Comparison of ENCODE assay signal across 9 mouse cellular contexts in genomic region chr9:44417156-44417891, GRCm38 (mm10). TPM values are rescaled to one million over a fixed set of nuclear protein-coding genes. Genes with fewer than 3 reads are reported as not detected.
DNase-seq lines count a peak whose midpoint lies in the region; ATAC-seq and TF ChIP-seq lines count a peak whose summit lies in the region.
"Had no signal": no experiment of that assay in that cellular context is flagged by ENCODE, and none has a peak within 500 bp of the region (broad histone marks: within the 10 kb centered on the region; RNA-seq: fewer than 3 reads in every experiment).

No protein-coding gene starts in this region.

- H3K27me3 ChIP-seq in heart, embryonic 11.5 days (ENCODE audit: control insufficient read depth, insufficient read depth, low read length), result no peaks in the 10 kb centered on the region
- no peaks in the 10 kb centered on the region for H3K27me3 ChIP-seq in C2C12 (ENCODE audit: control insufficient read depth, insufficient read depth, insufficient read length)
- H3K27me3 ChIP-seq in erythroblast, embryonic 14.5 days (ENCODE audit: control insufficient read depth), result no peaks in the 10 kb centered on the region
- no peaks in the 10 kb centered on the region for H3K27me3 ChIP-seq in limb, embryonic 15.5 days

- H3K4me3 ChIP-seq in heart, embryonic 11.5 days (ENCODE audit: low read depth, low read length), result peak overlapping the region; percentile 70
- peak overlapping the region; percentile 83 for H3K4me3 ChIP-seq in C2C12 (ENCODE audit: insufficient read depth, poor library complexity, severe bottlenecking)
- peak overlapping the region; percentile 78 for H3K4me3 ChIP-seq in erythroblast, embryonic 14.5 days (replicated peaks)
- peak overlapping the region; percentile 84 for H3K4me3 ChIP-seq in limb, embryonic 15.5 days

- H3K4me2 ChIP-seq in heart, embryonic 11.5 days, result peak overlapping the region; percentile 94
- H3K4me2 ChIP-seq in limb, embryonic 15.5 days, result peak overlapping the region; percentile 88

- 8% methylated on average over 26 of the region's 26 CpGs for WGBS in heart, embryonic 11.5 days (ENCODE audit: insufficient replicate concordance)
- 7% methylated on average over 26 of the region's 26 CpGs for WGBS in limb, embryonic 15.5 days

- peak; percentile 69 for ATAC-seq in heart, embryonic 11.5 days (replicated peaks; ENCODE audit: insufficient number of reproducible peaks, low FRiP score, low TSS enrichment)
- ATAC-seq in limb, embryonic 15.5 days (ENCODE audit: insufficient number of reproducible peaks, low FRiP score, low TSS enrichment, low read depth), result peak; percentile 41; the same call in 1 of the 2 replicates

- H3K36me3 ChIP-seq in heart, embryonic 11.5 days (ENCODE audit: control insufficient read depth, insufficient read depth, low read length), result peaks cover 4% of the 10 kb centered on the region
- peaks cover 26% of the 10 kb centered on the region for H3K36me3 ChIP-seq in C2C12 (ENCODE audit: control insufficient read depth, insufficient read depth)
- H3K36me3 ChIP-seq in erythroblast, embryonic 14.5 days (ENCODE audit: control insufficient read depth), result peaks cover 40% of the 10 kb centered on the region
- peaks cover 26% of the 10 kb centered on the region for H3K36me3 ChIP-seq in limb, embryonic 15.5 days

- H3K9ac ChIP-seq in heart, embryonic 11.5 days (ENCODE audit: low read depth, low read length), result peak overlapping the region; percentile 80
- H3K9ac ChIP-seq in limb, embryonic 15.5 days, result peak overlapping the region; percentile 80

- peaks cover 10% of the 10 kb centered on the region for H3K79me2 ChIP-seq in C2C12 (ENCODE audit: control insufficient read depth, insufficient read depth)

- H3ac ChIP-seq in C2C12 (ENCODE audit: control insufficient read depth, insufficient read length, low read depth), result peak overlapping the region; percentile 57

- no peak for DNase-seq in heart, postnatal 4 days
- no peak for DNase-seq in right cerebral cortex, postnatal 4 days
- no peak for DNase-seq in adrenal gland, postnatal 14 days
- DNase-seq in kidney, postnatal 4 days, result no peak

- H3K9me3 ChIP-seq in heart, embryonic 11.5 days (replicated peaks; ENCODE audit: control insufficient read depth, low read length), result no peaks in the 10 kb centered on the region
- no peaks in the 10 kb centered on the region for H3K9me3 ChIP-seq in erythroblast, embryonic 14.5 days (ENCODE audit: control insufficient read depth, low read length)
- no peaks in the 10 kb centered on the region for H3K9me3 ChIP-seq in limb, embryonic 15.5 days

- peaks cover 4% of the 10 kb centered on the region for H3K79me3 ChIP-seq in C2C12 (ENCODE audit: low read depth)

- H3K27ac ChIP-seq in heart, embryonic 11.5 days (ENCODE audit: low read depth, low read length), result peak overlapping the region; percentile 54
- H3K27ac ChIP-seq in limb, embryonic 15.5 days, result peak overlapping the region; percentile 70

- peaks cover 5% of the 10 kb centered on the region for H3K4me1 ChIP-seq in heart, embryonic 11.5 days (ENCODE audit: control insufficient read depth, insufficient read depth, low read length)
- peaks cover 41% of the 10 kb centered on the region for H3K4me1 ChIP-seq in erythroblast, embryonic 14.5 days (ENCODE audit: control insufficient read depth)
- H3K4me1 ChIP-seq in limb, embryonic 15.5 days, result peaks cover 13% of the 10 kb centered on the region

- no peak for TF ChIP-seq CTCF in C2C12 (IDR thresholded peaks at IDR 0.05; ENCODE audit: control insufficient read depth, insufficient read depth, insufficient read length)

TF ChIP-seq in C2C12, 6 proteins besides CTCF, POLR2A, EP300 and RAD21:
- TF ChIP-seq FOSL1 (IDR thresholded peaks at IDR 0.05; ENCODE audit: insufficient read depth, low read length, poor library complexity, severe bottlenecking) (no peak), USF1 (IDR thresholded peaks at IDR 0.05; ENCODE audit: low read depth) (no peak), MAX (IDR thresholded peaks at IDR 0.05) (no peak), MYOG (IDR thresholded peaks at IDR 0.05; ENCODE audit: control insufficient read depth, extremely low read depth, insufficient read length) (no peak), CEBPB (IDR thresholded peaks at IDR 0.05; ENCODE audit: low read depth) (no peak), MYOD1 (IDR thresholded peaks at IDR 0.05; ENCODE audit: control insufficient read depth, insufficient read length, low read depth) (no peak)

RNA-seq across cellular contexts. Expression of gene Ccdc84, which starts 1.0 kb away (rescaled TPM):
- polyA plus RNA-seq in heart, embryonic 11.5 days (2014; fragmentation: Nextera tagmentation; extraction: Ambion mirVana), result 21.8 and 25.4 TPM in 2 replicates
- total RNA-seq in heart, postnatal 4 days (2021), result 10 to 100 TPM; 14.3 to 14.7 TPM
- 17.9 TPM for polyA plus RNA-seq in C2C12 (2012; fragmentation: generic; extraction: Trizol)
- 1.1 and 1.5 TPM in 2 replicates for polyA plus RNA-seq in erythroblast, embryonic 14.5 days (2012)
- polyA plus RNA-seq in limb, embryonic 15.5 days (2015; fragmentation: Nextera tagmentation; extraction: Ambion mirVana), result 24.3 and 26.0 TPM in 2 replicates
- total RNA-seq in adrenal gland, postnatal 14 days (2021), result 17.1 and 21.5 TPM in 2 replicates

RNA-seq across cellular contexts. Expression of gene Trappc4, which starts 9.9 kb away (rescaled TPM):
- polyA plus RNA-seq in heart, embryonic 11.5 days (2014; fragmentation: Nextera tagmentation; extraction: Ambion mirVana), result 76.8 and 79.1 TPM in 2 replicates
- total RNA-seq in heart, postnatal 4 days (2021), result 10 to 100 TPM; 41.4 to 42.4 TPM
- polyA plus RNA-seq in C2C12 (2012; fragmentation: generic; extraction: Trizol), result 149 TPM
- polyA plus RNA-seq in erythroblast, embryonic 14.5 days (2012), result 0.37 and 0.65 TPM in 2 replicates
- polyA plus RNA-seq in limb, embryonic 15.5 days (2015; fragmentation: Nextera tagmentation; extraction: Ambion mirVana), result 132 and 140 TPM in 2 replicates
- total RNA-seq in adrenal gland, postnatal 14 days (2021), result 60.4 and 66.1 TPM in 2 replicates

RNA-seq across cellular contexts. Expression of gene Rps25, which starts 10.4 kb away (rescaled TPM):
- polyA plus RNA-seq in heart, embryonic 11.5 days (2014; fragmentation: Nextera tagmentation; extraction: Ambion mirVana), result 1,538 and 1,582 TPM in 2 replicates
- 1,000 to 10,000 TPM; 1,107 to 1,153 TPM for total RNA-seq in heart, postnatal 4 days (2021)
- polyA plus RNA-seq in C2C12 (2012; fragmentation: generic; extraction: Trizol), result 2,166 TPM
- polyA plus RNA-seq in erythroblast, embryonic 14.5 days (2012), result 16.3 and 35.8 TPM in 2 replicates
- polyA plus RNA-seq in limb, embryonic 15.5 days (2015; fragmentation: Nextera tagmentation; extraction: Ambion mirVana), result 1,592 and 1,878 TPM in 2 replicates
- 1,105 and 1,276 TPM in 2 replicates for total RNA-seq in adrenal gland, postnatal 14 days (2021)

RNA-seq across cellular contexts. Expression of gene Slc37a4, which starts 20.7 kb away (rescaled TPM):
- polyA plus RNA-seq in heart, embryonic 11.5 days (2014; fragmentation: Nextera tagmentation; extraction: Ambion mirVana), result 31.1 and 31.5 TPM in 2 replicates
- 10 to 100 TPM; 21.9 to 26.1 TPM for total RNA-seq in heart, postnatal 4 days (2021)
- 11.5 TPM for polyA plus RNA-seq in C2C12 (2012; fragmentation: generic; extraction: Trizol)
- 0.23 and 0.31 TPM in 2 replicates for polyA plus RNA-seq in erythroblast, embryonic 14.5 days (2012)
- polyA plus RNA-seq in limb, embryonic 15.5 days (2015; fragmentation: Nextera tagmentation; extraction: Ambion mirVana), result 16.2 and 18.3 TPM in 2 replicates
- total RNA-seq in adrenal gland, postnatal 14 days (2021), result 20.0 and 29.9 TPM in 2 replicates

RNA-seq across cellular contexts. Expression of gene Foxr1, which starts 23.6 kb away (rescaled TPM):
- polyA plus RNA-seq in heart, embryonic 11.5 days (2014; fragmentation: Nextera tagmentation; extraction: Ambion mirVana), result not detected in 2 replicates
- total RNA-seq in heart, postnatal 4 days (2021), result not detected
- polyA plus RNA-seq in C2C12 (2012; fragmentation: generic; extraction: Trizol), result not detected
- polyA plus RNA-seq in erythroblast, embryonic 14.5 days (2012), result not detected in 2 replicates
- not detected in 2 replicates for polyA plus RNA-seq in limb, embryonic 15.5 days (2015; fragmentation: Nextera tagmentation; extraction: Ambion mirVana)
- not detected in 2 replicates for total RNA-seq in adrenal gland, postnatal 14 days (2021)
- total RNA-seq: layer of hippocampus, postnatal 25 days had no signal

Comparison
In these comparisons a context has a peak if more than half of its experiments do, and no peak if none do; other contexts are left out.
1. RNA of gene Trappc4, which starts 9.9 kb away (polyA plus RNA-seq): 149 TPM in C2C12 (single experiment), 132 to 140 TPM in limb, embryonic 15.5 days and 76.8 to 79.1 TPM in heart, embryonic 11.5 days; 0.37 to 0.65 TPM in erythroblast, embryonic 14.5 days; every median in the first group is over 10 times any median in the second.
2. RNA of gene Rps25, which starts 10.4 kb away (polyA plus RNA-seq): 2,166 TPM in C2C12 (single experiment), 1,592 to 1,878 TPM in limb, embryonic 15.5 days and 1,538 to 1,582 TPM in heart, embryonic 11.5 days; 16.3 to 35.8 TPM in erythroblast, embryonic 14.5 days; every median in the first group is over 10 times any median in the second.
3. Peak in every context shown above with its lines, with median percentiles within 50 percentile points of each other: H3K4me3 ChIP-seq.